Mouse (Mus musculus) C2C12 (cell line): ENCODE data around the gene Rpsa. TPM values are rescaled to one million over a fixed set of nuclear protein-coding genes. Genes with fewer than 3 reads are reported as not detected.

Experiments
- H3K27me3 ChIP-seq: one replicate; pipeline ENCODE4 v1.6.1; 2011; ENCODE audit not compliant: control insufficient read depth, insufficient read depth, insufficient read length
- H3K36me3 ChIP-seq: one replicate; pipeline ENCODE4 v1.6.1; 2011; ENCODE audit not compliant: control insufficient read depth, insufficient read depth
- H3K4me3 ChIP-seq: one replicate; pipeline ENCODE4 v1.5.1; 2011; ENCODE audit warnings: mild to moderate bottlenecking, control low read depth; ENCODE audit not compliant: poor library complexity, insufficient read depth, severe bottlenecking
- H3K79me2 ChIP-seq: one replicate; pipeline ENCODE4 v1.6.1; 2011; ENCODE audit not compliant: control insufficient read depth, insufficient read depth
- H3K79me3 ChIP-seq: one replicate; pipeline ENCODE4 v1.6.1; 2011; ENCODE audit warnings: low read depth, control low read depth
- H3ac ChIP-seq: one replicate; pipeline ENCODE3; 2011; ENCODE audit warnings: low read depth; ENCODE audit not compliant: control insufficient read depth, insufficient read length
- CEBPB ChIP-seq: IDR thresholded peaks from one replicate; pipeline ENCODE4 v1.6.1; 2011; ENCODE audit warnings: low read depth, mild to moderate bottlenecking, control low read depth, moderate library complexity
- CTCF ChIP-seq: IDR thresholded peaks from one replicate; pipeline ENCODE4 v1.5.1; 2011; ENCODE audit not compliant: control insufficient read depth, insufficient read depth, insufficient read length
- FOSL1 ChIP-seq: IDR thresholded peaks from one replicate; pipeline ENCODE4 v1.8.0; 2011; ENCODE audit warnings: mild to moderate bottlenecking, low read length; ENCODE audit not compliant: poor library complexity, insufficient read depth, severe bottlenecking
- MAX ChIP-seq: IDR thresholded peaks from one replicate; pipeline ENCODE4 v1.6.1; 2011; ENCODE audit warnings: mild to moderate bottlenecking, control low read depth
- MYOD1 ChIP-seq: IDR thresholded peaks from one replicate; pipeline ENCODE4 v1.6.1; 2011; ENCODE audit warnings: low read depth; ENCODE audit not compliant: control insufficient read depth, insufficient read length
- MYOG ChIP-seq: IDR thresholded peaks from one replicate; pipeline ENCODE4 v1.6.1; 2011; ENCODE audit not compliant: control insufficient read depth, insufficient read length; ENCODE audit errors: extremely low read depth
- USF1 ChIP-seq: IDR thresholded peaks from one replicate; pipeline ENCODE4 v1.6.1; 2011; ENCODE audit warnings: low read depth, mild to moderate bottlenecking, control low read depth, moderate library complexity
- polyA plus RNA-seq: library from polyadenylated mRNA; unstranded; fragments of >200 nt; fragmentation: generic; extraction: Trizol; gene quantifications from one replicate; pipeline ENCODE4 v1.2.1, GENCODE M21; 2012; ENCODE audit warnings: missing spikeins

Gene Rpsa
- polyA plus RNA-seq, 1 experiment = 3,947 TPM

GRCm38 (mm10) chr9:120114789-120115151 lies 12.7 kb upstream of the Rpsa start:
- no peaks in the 10 kb centered on the region for H3K36me3 ChIP-seq

GRCm38 (mm10) chr9:120115580-120115979 lies 11.9 kb upstream of the Rpsa start:
- TF ChIP-seq MYOD1 (no peak), FOSL1 (no peak), USF1 (no peak), CEBPB (no peak), CTCF (no peak), MAX (no peak), MYOG (no peak)
- Histone ChIP-seq H3K4me3 (no peak overlapping the region), H3K36me3 (no peaks in the 10 kb centered on the region), H3K27me3 (no peaks in the 10 kb centered on the region), H3K79me2 (peaks cover 32% of the 10 kb centered on the region), H3K79me3 (peaks cover 10% of the 10 kb centered on the region), H3ac (no peak overlapping the region)

More at GRCm38 (mm10) chr9:120114789-120115151, 12.7 kb upstream of the Rpsa start:
- Histone ChIP-seq H3K79me2 (peaks cover 32% of the 10 kb centered on the region), H3ac (no peak overlapping the region), H3K27me3 (no peaks in the 10 kb centered on the region), H3K79me3 (peaks cover 10% of the 10 kb centered on the region), H3K4me3 (no peak overlapping the region)
- TF ChIP-seq FOSL1 (no peak), MYOD1 (no peak), USF1 (no peak), CTCF (no peak), MAX (no peak), CEBPB (no peak), MYOG (no peak)

- H3K79me3 ChIP-seq = peaks cover 8% of the 10 kb centered on the region
- H3ac ChIP-seq = no peak overlapping the region
- no peak overlapping the region for H3K4me3 ChIP-seq
- peaks cover 28% of the 10 kb centered on the region for H3K79me2 ChIP-seq
- H3K27me3 ChIP-seq = no peaks in the 10 kb centered on the region
- no peaks in the 10 kb centered on the region for H3K36me3 ChIP-seq
- no peak for TF ChIP-seq CEBPB
- no peak for TF ChIP-seq FOSL1
- no peak for TF ChIP-seq MAX
- no peak for TF ChIP-seq MYOG
These were observed 11.3 kb upstream of the Rpsa start for GRCm38 (mm10) chr9:120116184-120116624.

- TF ChIP-seq MYOD1 = no peak
- no peak for TF ChIP-seq CTCF
- TF ChIP-seq MAX = no peak
- no peak for TF ChIP-seq FOSL1
- TF ChIP-seq MYOG = no peak
- no peak for TF ChIP-seq CEBPB
- no peak for TF ChIP-seq USF1
- Histone ChIP-seq H3K36me3 (peaks cover 8% of the 10 kb centered on the region), H3K79me3 (no peaks in the 10 kb centered on the region), H3K4me3 (no peak overlapping the region), H3ac (no peak overlapping the region), H3K79me2 (peaks cover 8% of the 10 kb centered on the region), H3K27me3 (no peaks in the 10 kb centered on the region)
These were observed 9.3 kb upstream of the Rpsa start for GRCm38 (mm10) chr9:120118212-120118611.

GRCm38 (mm10) chr9:120120503-120120902 lies 7.0 kb upstream of the Rpsa start:
- peaks cover 15% of the 10 kb centered on the region for H3K36me3 ChIP-seq

GRCm38 (mm10) chr9:120126868-120127267 lies 621 bp upstream of the Rpsa start:
- Histone ChIP-seq H3K79me3 (peaks cover 27% of the 10 kb centered on the region), H3K79me2 (peaks cover 34% of the 10 kb centered on the region), H3K27me3 (no peaks in the 10 kb centered on the region), H3K4me3 (no peak overlapping the region), H3ac (no peak overlapping the region), H3K36me3 (peaks cover 52% of the 10 kb centered on the region)
- TF ChIP-seq USF1 = no peak
- no peak for TF ChIP-seq MYOG
- no peak for TF ChIP-seq CEBPB
- TF ChIP-seq MAX = no peak
- TF ChIP-seq CTCF = no peak

More at GRCm38 (mm10) chr9:120120503-120120902, 7.0 kb upstream of the Rpsa start:
- H3K27me3 ChIP-seq = no peaks in the 10 kb centered on the region
- H3K79me3 ChIP-seq = no peaks in the 10 kb centered on the region
- no peak overlapping the region for H3K4me3 ChIP-seq
- H3ac ChIP-seq = no peak overlapping the region
- no peaks in the 10 kb centered on the region for H3K79me2 ChIP-seq
- TF ChIP-seq MAX (no peak), FOSL1 (no peak), MYOG (no peak), USF1 (no peak), CEBPB (no peak), CTCF (no peak), MYOD1 (no peak)
